Mouse (Mus musculus): ENCODE measurements at regions not wholly inside any gene's neighbourhood (a gene's known extent, or its start where the extent isn't known, plus 50 kb on each side); places are given as distances from the start of the nearest gene placed in this dataset.

GRCm38 (mm10) chr1:82145256-82145655 is 87.7 kb upstream of the Gm9747 start:
- no peak overlapping the region for H3K27ac ChIP-seq (replicated peaks)
- no peaks in the 10 kb centered on the region for H3K36me3 ChIP-seq
- 73% methylated on average over 2 of the region's 2 CpGs for WGBS
- no peak overlapping the region for H3K4me2 ChIP-seq
- H3K4me1 ChIP-seq = peaks cover 1% of the 10 kb centered on the region
- ATAC-seq (ENCODE audit: extremely low read depth, insufficient number of reproducible peaks, low FRiP score, low TSS enrichment) = no peak
- peaks cover 46% of the 10 kb centered on the region for H3K27me3 ChIP-seq (replicated peaks)
- no peak overlapping the region for H3K9ac ChIP-seq
- no peaks in the 10 kb centered on the region for H3K9me3 ChIP-seq
- H3K4me3 ChIP-seq = no peak overlapping the region

- Histone ChIP-seq H3K4me1 (peaks cover 11% of the 10 kb centered on the region), H3K9me3 (no peaks in the 10 kb centered on the region), H3K9ac (no peak overlapping the region), H3K27ac (replicated peaks) (peak overlapping the region; percentile 42), H3K27me3 (replicated peaks) (peaks cover 26% of the 10 kb centered on the region), H3K4me3 (no peak overlapping the region), H3K4me2 (no peak overlapping the region; the same call in 1 of the 2 replicates), H3K36me3 (no peaks in the 10 kb centered on the region)
- WGBS = 52% methylated on average over 13 of the region's 13 CpGs
- ATAC-seq (ENCODE audit: extremely low read depth, insufficient number of reproducible peaks, low FRiP score, low TSS enrichment) = peak; percentile 68; the same call in 1 of the 2 replicates
Measured at GRCm38 (mm10) chr1:82150219-82151128, 82.4 kb upstream of the Gm9747 start.

- no peaks in the 10 kb centered on the region for H3K36me3 ChIP-seq
- H3K4me2 ChIP-seq = no peak overlapping the region
- H3K4me3 ChIP-seq = no peak overlapping the region
- ATAC-seq (ENCODE audit: extremely low read depth, insufficient number of reproducible peaks, low FRiP score, low TSS enrichment) = no peak
- no peaks in the 10 kb centered on the region for H3K9me3 ChIP-seq
- peaks cover 8% of the 10 kb centered on the region for H3K4me1 ChIP-seq
- 0 out of 2 replicates have a peak, but pooled peaks cover 4% of the 10 kb centered on the region for H3K27me3 ChIP-seq (replicated peaks)
- no peak overlapping the region for H3K27ac ChIP-seq (replicated peaks)
- H3K9ac ChIP-seq = no peak overlapping the region
Measured at GRCm38 (mm10) chr1:82155961-82156360, 77.0 kb upstream of the Gm9747 start.

- 83% methylated on average over 1 of the region's 1 CpGs for WGBS
- Histone ChIP-seq H3K4me2 (no peak overlapping the region), H3K9ac (no peak overlapping the region), H3K27ac (replicated peaks) (no peak overlapping the region), H3K9me3 (no peaks in the 10 kb centered on the region), H3K36me3 (no peaks in the 10 kb centered on the region), H3K4me1 (0 out of 2 replicates have a peak, but pooled peaks cover 5% of the 10 kb centered on the region), H3K27me3 (replicated peaks) (0 out of 2 replicates have a peak, but pooled peaks cover 4% of the 10 kb centered on the region), H3K4me3 (no peak overlapping the region)
- ATAC-seq (ENCODE audit: extremely low read depth, insufficient number of reproducible peaks, low FRiP score, low TSS enrichment) = no peak
Measured at GRCm38 (mm10) chr1:82157013-82157412, 75.9 kb upstream of the Gm9747 start.

- Histone ChIP-seq H3K4me2 (no peak overlapping the region), H3K27ac (replicated peaks) (no peak overlapping the region), H3K27me3 (replicated peaks) (0 out of 2 replicates have a peak, but pooled peaks cover 6% of the 10 kb centered on the region), H3K4me1 (0 out of 2 replicates have a peak, but pooled peaks cover 5% of the 10 kb centered on the region), H3K9ac (no peak overlapping the region), H3K36me3 (no peaks in the 10 kb centered on the region), H3K4me3 (no peak overlapping the region), H3K9me3 (no peaks in the 10 kb centered on the region)
- 68% methylated on average over 3 of the region's 3 CpGs for WGBS
- ATAC-seq (ENCODE audit: extremely low read depth, insufficient number of reproducible peaks, low FRiP score, low TSS enrichment) = no peak
Measured at GRCm38 (mm10) chr1:82158466-82158865, 74.4 kb upstream of the Gm9747 start.

- Histone ChIP-seq H3K4me2 (no peak overlapping the region), H3K4me1 (0 out of 2 replicates have a peak, but pooled peaks cover 5% of the 10 kb centered on the region), H3K27me3 (replicated peaks) (0 out of 2 replicates have a peak, but pooled peaks cover 6% of the 10 kb centered on the region), H3K9ac (no peak overlapping the region), H3K27ac (replicated peaks) (no peak overlapping the region), H3K9me3 (no peaks in the 10 kb centered on the region), H3K36me3 (no peaks in the 10 kb centered on the region), H3K4me3 (no peak overlapping the region)
- WGBS = 77% methylated on average over 3 of the region's 3 CpGs
- ATAC-seq (ENCODE audit: extremely low read depth, insufficient number of reproducible peaks, low FRiP score, low TSS enrichment) = no peak
Measured at GRCm38 (mm10) chr1:82159201-82159600, 73.7 kb upstream of the Gm9747 start.

GRCm38 (mm10) chr1:82162926-82163325 is 70.0 kb upstream of the Gm9747 start:
- Histone ChIP-seq H3K4me1 (no peaks in the 10 kb centered on the region), H3K36me3 (no peaks in the 10 kb centered on the region)

GRCm38 (mm10) chr1:82168158-82168557 is 64.8 kb upstream of the Gm9747 start:
- no peaks in the 10 kb centered on the region for H3K9me3 ChIP-seq
- H3K4me2 ChIP-seq = no peak overlapping the region
- no peaks in the 10 kb centered on the region for H3K36me3 ChIP-seq
- no peak overlapping the region for H3K9ac ChIP-seq
- WGBS = 44% methylated on average over 4 of the region's 4 CpGs
- no peak overlapping the region for H3K27ac ChIP-seq (replicated peaks)
- no peak overlapping the region for H3K4me3 ChIP-seq
- no peak for ATAC-seq (ENCODE audit: extremely low read depth, insufficient number of reproducible peaks, low FRiP score, low TSS enrichment)
- no peaks in the 10 kb centered on the region for H3K4me1 ChIP-seq
- no peaks in the 10 kb centered on the region for H3K27me3 ChIP-seq (replicated peaks)

More at GRCm38 (mm10) chr1:82162926-82163325, 70.0 kb upstream of the Gm9747 start:
- WGBS = 80% methylated on average over 6 of the region's 6 CpGs
- Histone ChIP-seq H3K9me3 (no peaks in the 10 kb centered on the region), H3K27me3 (replicated peaks) (0 out of 2 replicates have a peak, but pooled peaks cover 6% of the 10 kb centered on the region), H3K27ac (replicated peaks) (no peak overlapping the region), H3K9ac (no peak overlapping the region), H3K4me3 (no peak overlapping the region), H3K4me2 (no peak overlapping the region)
- ATAC-seq (ENCODE audit: extremely low read depth, insufficient number of reproducible peaks, low FRiP score, low TSS enrichment) = no peak

GRCm38 (mm10) chr1:82168949-82169348 is 64.0 kb upstream of the Gm9747 start:
- ATAC-seq (ENCODE audit: extremely low read depth, insufficient number of reproducible peaks, low FRiP score, low TSS enrichment) = no peak
- WGBS = 84% methylated on average over 2 of the region's 2 CpGs
- H3K4me3 ChIP-seq = no peak overlapping the region

GRCm38 (mm10) chr1:82180427-82180826 is 52.5 kb upstream of the Gm9747 start:
- Histone ChIP-seq H3K9me3 (no peaks in the 10 kb centered on the region), H3K36me3 (no peaks in the 10 kb centered on the region), H3K4me2 (no peak overlapping the region), H3K27me3 (replicated peaks) (no peaks in the 10 kb centered on the region), H3K4me3 (no peak overlapping the region), H3K4me1 (peaks cover 11% of the 10 kb centered on the region), H3K9ac (no peak overlapping the region), H3K27ac (replicated peaks) (no peak overlapping the region)
- 62% methylated on average over 1 of the region's 1 CpGs for WGBS
- no peak for ATAC-seq (ENCODE audit: extremely low read depth, insufficient number of reproducible peaks, low FRiP score, low TSS enrichment)

More at GRCm38 (mm10) chr1:82168949-82169348, 64.0 kb upstream of the Gm9747 start:
- Histone ChIP-seq H3K27me3 (replicated peaks) (no peaks in the 10 kb centered on the region), H3K4me1 (no peaks in the 10 kb centered on the region), H3K36me3 (no peaks in the 10 kb centered on the region), H3K4me2 (no peak overlapping the region), H3K9me3 (no peaks in the 10 kb centered on the region), H3K9ac (no peak overlapping the region), H3K27ac (replicated peaks) (no peak overlapping the region)

Data from heart, embryonic 13.5 days (tissue).